Mouse (Mus musculus) midbrain, embryonic 10.5 days (tissue): ENCODE data around the gene Dpy19l1. TPM values are rescaled to one million over a fixed set of nuclear protein-coding genes. Genes with fewer than 3 reads are reported as not detected.

Experiments used
- DNase-seq: peaks from one replicate; pipeline ENCODE4 v3.0.0-alpha.2; 2017; ENCODE audit warnings: low spot score
- H3K27ac ChIP-seq: fragments of 300-500 bp; sonication (generic); replicated peaks from 2 replicates; pipeline ENCODE4 v1.5.1; 2016; ENCODE audit warnings: mild to moderate bottlenecking
- H3K27me3 ChIP-seq: fragments of 300-500 bp; sonication (generic); 2 replicates; pipeline ENCODE4 v1.6.1; 2016; ENCODE audit warnings: low read depth, mild to moderate bottlenecking; ENCODE audit not compliant: poor library complexity, severe bottlenecking
- H3K36me3 ChIP-seq: fragments of 300-500 bp; sonication (generic); 2 replicates; pipeline ENCODE4 v1.6.1; 2016; ENCODE audit warnings: mild to moderate bottlenecking, moderate library complexity
- H3K4me1 ChIP-seq: fragments of 300-500 bp; sonication (generic); 2 replicates; pipeline ENCODE4 v1.6.1; 2016
- H3K4me3 ChIP-seq: fragments of 300-500 bp; sonication (generic); 2 replicates; pipeline ENCODE4 v1.5.1; 2016; ENCODE audit warnings: mild to moderate bottlenecking, moderate library complexity
- H3K9me3 ChIP-seq: fragments of 300-500 bp; sonication (generic); replicated peaks from 2 replicates; pipeline ENCODE4 v1.6.1; 2016; ENCODE audit warnings: mild to moderate bottlenecking
- WGBS: fragments of 180-500 bp; shearing (Covaris S2); methylation state at CpG from one replicate; pipeline ENCODE4 v1.1.7; 2016; 5-methylcytosine and 5-hydroxymethylcytosine counted together
- polyA plus RNA-seq: library from polyadenylated mRNA; unstranded; fragments of >200 nt; fragmentation: Nextera tagmentation; extraction: Ambion mirVana; gene quantifications from 2 replicates; pipeline ENCODE4 v1.2.1, GENCODE M21; 2016

Gene Dpy19l1
- polyA plus RNA-seq, 1 experiment from 2014 or later, result 9.6 TPM

- H3K36me3 ChIP-seq, result no peaks in the 10 kb centered on the region
- H3K9me3 ChIP-seq, result no peaks in the 10 kb centered on the region
- H3K4me1 ChIP-seq, result peaks cover 23% of the 10 kb centered on the region
- peak overlapping the region; percentile 73 for H3K4me3 ChIP-seq
- 1% methylated on average over 43 of the region's 48 CpGs for WGBS
- peak; percentile 77 for DNase-seq
- H3K27ac ChIP-seq, result peak overlapping the region; percentile 94
- no peaks in the 10 kb centered on the region for H3K27me3 ChIP-seq
These were observed 352 bp downstream of the Dpy19l1 start for GRCm38 (mm10) chr9:24502571-24503004.

- Histone ChIP-seq H3K36me3 (no peaks in the 10 kb centered on the region), H3K4me1 (peaks cover 23% of the 10 kb centered on the region), H3K4me3 (peak overlapping the region; percentile 73), H3K27me3 (no peaks in the 10 kb centered on the region), H3K9me3 (no peaks in the 10 kb centered on the region), H3K27ac (no peak overlapping the region)
- WGBS, result 71% methylated on average over 2 of the region's 2 CpGs
- DNase-seq, result no peak
These were observed 1.3 kb downstream of the Dpy19l1 start for GRCm38 (mm10) chr9:24501618-24502017.

- Histone ChIP-seq H3K9me3 (no peaks in the 10 kb centered on the region), H3K4me3 (no peak overlapping the region), H3K27me3 (no peaks in the 10 kb centered on the region), H3K4me1 (peaks cover 8% of the 10 kb centered on the region), H3K27ac (no peak overlapping the region), H3K36me3 (no peaks in the 10 kb centered on the region)
- WGBS, result 98% methylated on average over 2 of the region's 2 CpGs
- DNase-seq, result no peak
These were observed 6.7 kb downstream of the Dpy19l1 start for GRCm38 (mm10) chr9:24496226-24496625.

GRCm38 (mm10) chr9:24490516-24490915 is 12.4 kb downstream of the Dpy19l1 start:
- no peak overlapping the region for H3K4me3 ChIP-seq
- no peaks in the 10 kb centered on the region for H3K36me3 ChIP-seq
- H3K27ac ChIP-seq, result no peak overlapping the region
- H3K9me3 ChIP-seq, result no peaks in the 10 kb centered on the region
- H3K27me3 ChIP-seq, result no peaks in the 10 kb centered on the region
- DNase-seq, result no peak
- H3K4me1 ChIP-seq, result no peaks in the 10 kb centered on the region
- 91% methylated on average over 5 of the region's 5 CpGs for WGBS

- no peaks in the 10 kb centered on the region for H3K4me1 ChIP-seq
- H3K4me3 ChIP-seq, result no peak overlapping the region
- WGBS, result 92% methylated on average over 6 of the region's 6 CpGs
- H3K36me3 ChIP-seq, result no peaks in the 10 kb centered on the region
- no peaks in the 10 kb centered on the region for H3K27me3 ChIP-seq
- no peaks in the 10 kb centered on the region for H3K9me3 ChIP-seq
- H3K27ac ChIP-seq, result no peak overlapping the region
- DNase-seq, result no peak
These were observed 14.4 kb downstream of the Dpy19l1 start for GRCm38 (mm10) chr9:24488425-24489104.

- no peak for DNase-seq
- no peak overlapping the region for H3K27ac ChIP-seq
- WGBS, result 95% methylated on average over 5 of the region's 5 CpGs
- no peaks in the 10 kb centered on the region for H3K9me3 ChIP-seq
- H3K4me1 ChIP-seq, result no peaks in the 10 kb centered on the region
- H3K27me3 ChIP-seq, result no peaks in the 10 kb centered on the region
- peaks cover 37% of the 10 kb centered on the region for H3K36me3 ChIP-seq
- H3K4me3 ChIP-seq, result no peak overlapping the region
These were observed 20.6 kb downstream of the Dpy19l1 start for GRCm38 (mm10) chr9:24482375-24482774.

- no peaks in the 10 kb centered on the region for H3K4me1 ChIP-seq
- no peak overlapping the region for H3K4me3 ChIP-seq
- no peak for DNase-seq
- H3K27me3 ChIP-seq, result no peaks in the 10 kb centered on the region
- no peaks in the 10 kb centered on the region for H3K9me3 ChIP-seq
- whole genome bisulfite sequencing, result 93% methylated on average over 2 of the region's 2 CpGs
- H3K27ac ChIP-seq, result no peak overlapping the region
- peaks cover 42% of the 10 kb centered on the region for H3K36me3 ChIP-seq
These were observed 25.7 kb downstream of the Dpy19l1 start for GRCm38 (mm10) chr9:24477251-24477650.

GRCm38 (mm10) chr9:24473824-24474223 is 29.1 kb downstream of the Dpy19l1 start:
- H3K36me3 ChIP-seq, result peaks cover 15% of the 10 kb centered on the region
- DNase-seq, result no peak
- no peaks in the 10 kb centered on the region for H3K27me3 ChIP-seq
- 91% methylated on average over 7 of the region's 7 CpGs for WGBS
- no peaks in the 10 kb centered on the region for H3K4me1 ChIP-seq
- no peak overlapping the region for H3K4me3 ChIP-seq
- no peak overlapping the region for H3K27ac ChIP-seq
- no peaks in the 10 kb centered on the region for H3K9me3 ChIP-seq

GRCm38 (mm10) chr9:24472514-24472913 is 30.4 kb downstream of the Dpy19l1 start:
- H3K4me3 ChIP-seq, result no peak overlapping the region
- H3K9me3 ChIP-seq, result no peaks in the 10 kb centered on the region
- H3K27me3 ChIP-seq, result no peaks in the 10 kb centered on the region
- DNase-seq, result no peak
- no peak overlapping the region for H3K27ac ChIP-seq
- 88% methylated on average over 3 of the region's 3 CpGs for WGBS
- peaks cover 6% of the 10 kb centered on the region for H3K36me3 ChIP-seq
- H3K4me1 ChIP-seq, result no peaks in the 10 kb centered on the region

- H3K4me1 ChIP-seq, result no peaks in the 10 kb centered on the region
- no peaks in the 10 kb centered on the region for H3K9me3 ChIP-seq
- DNase-seq, result no peak
- H3K36me3 ChIP-seq, result peaks cover 13% of the 10 kb centered on the region
- H3K27me3 ChIP-seq, result no peaks in the 10 kb centered on the region
- H3K4me3 ChIP-seq, result no peak overlapping the region
- no peak overlapping the region for H3K27ac ChIP-seq
- 93% methylated on average over 5 of the region's 5 CpGs for WGBS
These were observed 32.8 kb downstream of the Dpy19l1 start for GRCm38 (mm10) chr9:24470166-24470565.

- no peaks in the 10 kb centered on the region for H3K4me1 ChIP-seq
- 93% methylated on average over 5 of the region's 5 CpGs for WGBS
- peaks cover 9% of the 10 kb centered on the region; the same call in 1 of the 2 replicates for H3K36me3 ChIP-seq
- no peaks in the 10 kb centered on the region for H3K27me3 ChIP-seq
- H3K9me3 ChIP-seq, result no peaks in the 10 kb centered on the region
- no peak overlapping the region for H3K27ac ChIP-seq
- H3K4me3 ChIP-seq, result no peak overlapping the region
- no peak for DNase-seq
These were observed 35.8 kb downstream of the Dpy19l1 start for GRCm38 (mm10) chr9:24467186-24467585.

- DNase-seq, result no peak
- Histone ChIP-seq H3K36me3 (peaks cover 11% of the 10 kb centered on the region; the same call in 1 of the 2 replicates), H3K9me3 (no peaks in the 10 kb centered on the region), H3K27ac (no peak overlapping the region), H3K27me3 (no peaks in the 10 kb centered on the region), H3K4me1 (no peaks in the 10 kb centered on the region), H3K4me3 (no peak overlapping the region)
- WGBS, result 90% methylated on average over 1 of the region's 1 CpGs
These were observed 36.3 kb downstream of the Dpy19l1 start for GRCm38 (mm10) chr9:24466649-24467048.

GRCm38 (mm10) chr9:24461379-24461961 is 41.5 kb downstream of the Dpy19l1 start:
- Histone ChIP-seq H3K36me3 (0 out of 2 replicates have a peak, but pooled peaks cover 7% of the 10 kb centered on the region), H3K9me3 (no peaks in the 10 kb centered on the region), H3K4me3 (no peak overlapping the region), H3K4me1 (no peaks in the 10 kb centered on the region), H3K27ac (no peak overlapping the region), H3K27me3 (no peaks in the 10 kb centered on the region)
- 93% methylated on average over 9 of the region's 9 CpGs for WGBS
- DNase-seq, result no peak
